ENCODE assay signal across 18 mouse cellular contexts in the genomic region with DNA sequence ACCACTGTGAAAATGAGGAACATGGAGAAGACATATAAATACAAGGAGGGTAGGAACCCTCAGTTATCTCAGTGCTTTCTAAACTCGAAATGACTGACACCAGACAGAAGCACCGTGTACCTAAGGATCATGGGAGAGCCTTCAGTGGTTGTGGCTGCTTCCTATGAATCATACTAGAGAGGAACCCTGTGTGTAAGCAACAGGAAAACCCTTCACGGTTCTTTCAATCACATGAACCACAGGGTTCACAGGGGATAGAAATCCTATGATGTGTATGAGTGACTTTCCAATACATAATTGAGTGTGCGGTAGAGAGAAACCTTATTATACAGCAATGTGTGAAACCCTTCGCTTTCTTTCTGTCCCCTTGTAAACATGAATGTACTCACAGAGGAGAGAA.
"Had no signal": no experiment of that assay in that cellular context is flagged by ENCODE, and none has a peak within 500 bp of the region (broad histone marks: within the 10 kb centered on the region; RNA-seq: fewer than 3 reads in every experiment).

No protein-coding gene starts in this region.

- ATAC-seq: lung, postnatal 0 days; midbrain, embryonic 16.5 days had no signal

- H3K9me3 ChIP-seq: limb, embryonic 12.5 days; megakaryocyte, embryonic 14.5 days; midbrain, embryonic 12.5 days; neural tube, embryonic 13.5 days; stomach, embryonic 15.5 days had no signal

- H3K27me3 ChIP-seq: limb, embryonic 12.5 days; midbrain, embryonic 12.5 days; neural tube, embryonic 13.5 days; stomach, embryonic 15.5 days had no signal

- DNase-seq: kidney, adult 11 months; kidney, postnatal 14 days; layer of hippocampus, adult 9-11 months; layer of hippocampus, postnatal 36 days; liver; lung, adult 2 months; lung, postnatal 36 days; right cerebral cortex, postnatal 25 days; thymus, adult 2 months; thymus, postnatal 25 days had no signal

- H3K27ac ChIP-seq: limb, embryonic 12.5 days; liver, embryonic 14.5 days; midbrain, embryonic 12.5 days; neural tube, embryonic 13.5 days; stomach, embryonic 15.5 days had no signal

- H3K4me1 ChIP-seq: limb, embryonic 12.5 days; midbrain, embryonic 12.5 days; neural tube, embryonic 13.5 days; stomach, embryonic 15.5 days had no signal

- H3K4me2 ChIP-seq: limb, embryonic 12.5 days; midbrain, embryonic 12.5 days; neural tube, embryonic 13.5 days; stomach, embryonic 15.5 days had no signal

- H3K36me3 ChIP-seq: limb, embryonic 12.5 days; midbrain, embryonic 12.5 days; neural tube, embryonic 13.5 days; stomach, embryonic 15.5 days had no signal

- H3K9ac ChIP-seq: limb, embryonic 12.5 days; liver, embryonic 14.5 days; midbrain, embryonic 12.5 days; neural tube, embryonic 13.5 days; stomach, embryonic 15.5 days had no signal

- H3K4me3 ChIP-seq: limb, embryonic 12.5 days; megakaryocyte, embryonic 14.5 days; midbrain, embryonic 12.5 days; neural tube, embryonic 13.5 days; stomach, embryonic 15.5 days had no signal
